Mouse (Mus musculus) stomach, postnatal 0 days (tissue): Measurements from ENCODE around the gene Galnt2.

Experiments used
- CTCF ChIP-seq: IDR thresholded peaks from 2 replicates; pipeline ENCODE4 v1.5.1; 2016; ENCODE audit warnings: antibody characterized with exemption, low read depth, mild to moderate bottlenecking, moderate library complexity
- EP300 ChIP-seq: optimal IDR thresholded peaks from 2 replicates; pipeline ENCODE3; 2016; ENCODE audit warnings: antibody characterized with exemption

DNA sequence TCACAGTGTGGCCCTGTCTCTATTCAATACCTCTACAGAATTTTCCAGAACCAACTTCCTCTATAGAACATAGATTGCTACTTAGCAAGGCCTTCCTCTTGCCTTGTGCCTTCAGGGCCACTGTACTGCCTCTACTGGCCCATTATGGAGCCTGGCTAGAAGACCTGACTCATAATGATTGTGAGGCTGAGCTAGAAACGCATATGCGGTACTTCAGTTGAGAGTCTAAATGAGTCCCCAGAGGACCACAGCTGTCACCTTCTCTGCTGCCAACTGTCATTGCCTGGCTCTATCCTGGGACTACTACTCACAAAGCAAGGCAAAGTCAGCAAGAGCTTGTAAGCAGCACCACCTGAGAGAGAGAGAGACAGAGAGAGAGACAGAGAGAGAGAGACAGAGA is 46.7 kb upstream of the Galnt2 start:
- no peak for TF ChIP-seq EP300
- no peak for TF ChIP-seq CTCF
